ENCODE assay signal across 30 mouse cellular contexts in the genomic region with DNA sequence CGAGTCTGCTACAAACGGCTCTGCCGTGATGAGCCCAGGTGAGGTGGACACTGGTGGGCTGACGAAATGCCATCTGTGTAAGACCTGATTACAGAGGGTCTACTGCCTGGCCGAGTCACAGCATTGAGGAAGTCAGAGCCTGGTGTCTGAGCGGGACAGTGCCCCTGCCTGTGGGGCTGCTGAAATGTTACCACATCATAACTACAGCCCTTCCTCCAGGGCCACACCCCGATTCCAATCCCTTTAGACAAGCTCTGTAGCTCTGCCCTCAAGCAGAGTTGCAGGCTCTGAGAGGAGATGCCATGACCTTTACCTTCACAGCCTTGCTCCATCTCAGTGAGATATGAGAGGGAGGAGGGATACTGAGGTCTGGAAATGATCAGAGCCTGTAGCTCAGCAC. TPM values are rescaled to one million over a fixed set of nuclear protein-coding genes. Genes with fewer than 3 reads are reported as not detected.
A peak's percentile ranks its signal among the peaks of the same experiment; 100 is the strongest.
DNase-seq lines count a peak whose midpoint lies in the region; ATAC-seq and TF ChIP-seq lines count a peak whose summit lies in the region.
"Had no signal": no experiment of that assay in that cellular context is flagged by ENCODE, and none has a peak within 500 bp of the region (broad histone marks: within the 10 kb centered on the region; RNA-seq: fewer than 3 reads in every experiment).

No protein-coding gene starts in this region.

- no peak overlapping the region for H3K27ac ChIP-seq in MEL (ENCODE audit: control insufficient read depth, low read depth, low read length)
- no peak overlapping the region for H3K27ac ChIP-seq in lung, postnatal 0 days (ENCODE audit: low read length)
- H3K27ac ChIP-seq: embryonic facial prominence, embryonic 15.5 days; forebrain, embryonic 10.5 days; gastrocnemius, adult 2 months; heart, embryonic 10.5 days; hindbrain, embryonic 13.5 days; hindbrain, postnatal 0 days had no signal

- TF ChIP-seq CTCF in MEL (IDR thresholded peaks at IDR 0.05 in 2 of 3, conservative IDR thresholded peaks at IDR 0.05 in 1 of 3; ENCODE audit: control insufficient read depth in 1 of 3, insufficient read depth in 1 of 3, low read depth in 2 of 3, low read length in 3 of 3, poor library complexity in 1 of 3, severe bottlenecking in 1 of 3): no peak
- no peak for TF ChIP-seq CTCF in lung, postnatal 0 days (IDR thresholded peaks at IDR 0.05)

- no peaks in the 10 kb centered on the region for H3K4me1 ChIP-seq in MEL (ENCODE audit: control insufficient read depth in 1 of 2, insufficient read depth in 2 of 2, low read length in 2 of 2)
- no peaks in the 10 kb centered on the region for H3K4me1 ChIP-seq in lung, postnatal 0 days (ENCODE audit: insufficient read depth, low read depth, low read length)
- H3K4me1 ChIP-seq: embryonic facial prominence, embryonic 15.5 days; forebrain, embryonic 10.5 days; hindbrain, embryonic 13.5 days had no signal

- no peak for TF ChIP-seq RAD21 in MEL (IDR thresholded peaks at IDR 0.05; ENCODE audit: low read depth, low read length)

- peak; percentile 37 to 56; a peak in 2 of 4 replicates for ATAC-seq in hematopoietic stem cell, adult 5-6 weeks (replicated peaks in 1 of 2; ENCODE audit: insufficient read depth in 1 of 2, low FRiP score in 2 of 2, low TSS enrichment in 1 of 2, low read depth in 1 of 2, poor library complexity in 2 of 2, severe bottlenecking in 2 of 2)
- ATAC-seq in megakaryocyte-erythroid progenitor cell, adult 5-6 weeks (replicated peaks; ENCODE audit: low FRiP score, low TSS enrichment, poor library complexity, severe bottlenecking): peak; percentile 55; the same call in 1 of the 2 replicates
- ATAC-seq in lung, postnatal 0 days: no peak
- ATAC-seq: activated CD4-positive, CD25-positive, alpha-beta regulatory T cell, adult 4 months; CD4-positive, CD25-positive, alpha-beta regulatory T cell, adult 4 months; forebrain, embryonic 14.5 days; hindbrain, postnatal 0 days; Patski had no signal

- no peak overlapping the region for H3K9ac ChIP-seq in MEL (ENCODE audit: control insufficient read depth, low read depth, low read length, poor library complexity, severe bottlenecking)
- H3K9ac ChIP-seq in lung, postnatal 0 days (replicated peaks; ENCODE audit: low read depth): no peak overlapping the region
- H3K9ac ChIP-seq: embryonic facial prominence, embryonic 15.5 days; hindbrain, embryonic 13.5 days had no signal

- no peak overlapping the region for H3K4me2 ChIP-seq in lung, postnatal 0 days (replicated peaks; ENCODE audit: low read depth, low read length)
- H3K4me2 ChIP-seq: embryonic facial prominence, embryonic 15.5 days; hindbrain, embryonic 13.5 days had no signal

- TF ChIP-seq POLR2A in MEL (IDR thresholded peaks at IDR 0.05; ENCODE audit: control insufficient read depth in 1 of 2, insufficient read depth in 1 of 2, low read depth in 1 of 2, low read length in 2 of 2, poor library complexity in 1 of 2): no peak

- TF ChIP-seq EP300 in MEL (IDR thresholded peaks at IDR 0.05; ENCODE audit: low read depth in 1 of 2, low read length in 2 of 2): no peak
- no peak for TF ChIP-seq EP300 in lung, postnatal 0 days (IDR thresholded peaks at IDR 0.05)

- H3K4me3 ChIP-seq in MEL (ENCODE audit: control insufficient read depth in 1 of 2, insufficient read depth in 1 of 2, low read depth in 2 of 2, low read length in 2 of 2): no peak overlapping the region
- no peak overlapping the region for H3K4me3 ChIP-seq in lung, postnatal 0 days (ENCODE audit: low read depth, low read length)
- H3K4me3 ChIP-seq: embryonic facial prominence, embryonic 15.5 days; erythroblast, embryonic 14.5 days; forebrain, embryonic 10.5 days; gastrocnemius, adult 2 months; heart, embryonic 10.5 days; hindbrain, embryonic 13.5 days had no signal

- no peaks in the 10 kb centered on the region for H3K79me2 ChIP-seq in MEL (ENCODE audit: control insufficient read depth, insufficient read depth, low read length, poor library complexity)

- no peaks in the 10 kb centered on the region for H3K9me3 ChIP-seq in MEL (replicated peaks; ENCODE audit: insufficient read depth, low read length)
- no peaks in the 10 kb centered on the region for H3K9me3 ChIP-seq in lung, postnatal 0 days (ENCODE audit: low read length)
- H3K9me3 ChIP-seq: embryonic facial prominence, embryonic 15.5 days; forebrain, embryonic 10.5 days; G1E; heart, embryonic 10.5 days; hindbrain, embryonic 13.5 days had no signal

- no peaks in the 10 kb centered on the region; a peak in 1 of 4 replicates for H3K27me3 ChIP-seq in MEL (ENCODE audit: control insufficient read depth in 1 of 2, insufficient read depth in 2 of 2, low read length in 2 of 2)
- H3K27me3 ChIP-seq in lung, postnatal 0 days (replicated peaks; ENCODE audit: insufficient read depth, low read length): no peaks in the 10 kb centered on the region
- H3K27me3 ChIP-seq: embryonic facial prominence, embryonic 15.5 days; hindbrain, embryonic 13.5 days; Patski had no signal

- H3K36me3 ChIP-seq in MEL (ENCODE audit: control insufficient read depth in 1 of 2, insufficient read depth in 2 of 2, low read length in 2 of 2): no peaks in the 10 kb centered on the region
- no peaks in the 10 kb centered on the region for H3K36me3 ChIP-seq in lung, postnatal 0 days (ENCODE audit: insufficient read depth, low read length)
- H3K36me3 ChIP-seq: embryonic facial prominence, embryonic 15.5 days; forebrain, embryonic 10.5 days; G1E; heart, embryonic 10.5 days; hindbrain, embryonic 13.5 days had no signal

- peak; percentile 47 for DNase-seq in 3T3-L1 (ENCODE audit: low read depth, low spot score)
- peak; percentile 28 for DNase-seq in MEL (ENCODE audit: low read depth, low spot score)
- no peak for DNase-seq in lung, postnatal 0 days (ENCODE audit: low spot score)
- DNase-seq in kidney, adult 8-10 months: no peak
- DNase-seq: adrenal gland, adult 2 months; adrenal gland, postnatal 25 days; B cell, adult 2 months; cerebellum, adult 18-20 months; cerebellum, adult 9-11 months; embryo, embryonic 11 days; gastrocnemius, adult 2 months; gastrocnemius, postnatal 25 days; heart, adult 18-20 months; heart, postnatal 10 days; heart, postnatal 4 days had no signal

- 70% methylated on average over 7 of the region's 7 CpGs for WGBS in lung, postnatal 0 days

TF ChIP-seq in MEL, 35 proteins besides CTCF, POLR2A, EP300 and RAD21 (continues in another document):
- no peak for TF ChIP-seq BHLHE40 (IDR thresholded peaks at IDR 0.05; ENCODE audit: borderline replicate concordance, low read depth, low read length)
- TF ChIP-seq GABPA (IDR thresholded peaks at IDR 0.05; ENCODE audit: low read depth, low read length): no peak
- no peak for TF ChIP-seq ZNF384 (IDR thresholded peaks at IDR 0.05; ENCODE audit: low read depth, low read length)
- no peak for TF ChIP-seq ELF1 (IDR thresholded peaks at IDR 0.05; ENCODE audit: low read depth, low read length)
- TF ChIP-seq USF2 (IDR thresholded peaks at IDR 0.05; ENCODE audit: borderline replicate concordance in 1 of 2, insufficient read depth in 1 of 2, low read depth in 1 of 2, low read length in 2 of 2): no peak
- TF ChIP-seq ZMIZ1 (IDR thresholded peaks at IDR 0.05; ENCODE audit: low read depth, low read length): no peak
- TF ChIP-seq MXI1 (IDR thresholded peaks at IDR 0.05; ENCODE audit: low read depth, low read length): no peak
- no peak for TF ChIP-seq ZKSCAN1 (IDR thresholded peaks at IDR 0.05; ENCODE audit: low read depth, low read length)
- TF ChIP-seq MAFK (IDR thresholded peaks at IDR 0.05; ENCODE audit: borderline replicate concordance, low read depth, low read length): no peak
- TF ChIP-seq KAT2A (conservative IDR thresholded peaks at IDR 0.05; ENCODE audit: low read depth, low read length): no peak
- no peak for TF ChIP-seq CHD1 (IDR thresholded peaks at IDR 0.05; ENCODE audit: low read depth, low read length)
- no peak for TF ChIP-seq NELFE (IDR thresholded peaks at IDR 0.05; ENCODE audit: low read depth, low read length)
- no peak for TF ChIP-seq E2F4 (IDR thresholded peaks at IDR 0.05; ENCODE audit: borderline replicate concordance, low read depth, low read length)
- no peak for TF ChIP-seq SIN3A (IDR thresholded peaks at IDR 0.05; ENCODE audit: low read length)

RNA-seq across cellular contexts. Expression of a gene that starts 9.8 kb away (rescaled TPM):
- total RNA-seq in MEL (2012; rRNA removed): not detected in 2 replicates
- polyA plus RNA-seq in MEL (2012; ENCODE audit: insufficient read depth in 1 of 2, insufficient read length in 2 of 2, low read depth in 1 of 2, low replicate concordance in 2 of 2, missing spikeins in 1 of 2): not detected
- not detected in 2 replicates for total RNA-seq in hematopoietic stem cell, adult 5-6 weeks (2017)
- total RNA-seq in megakaryocyte-erythroid progenitor cell, adult 5-6 weeks (2014; fragmentation: Nextera tagmentation): not detected in 2 replicates
- total RNA-seq in megakaryocyte-erythroid progenitor cell, adult 5-6 weeks (2017): not detected in 2 replicates
- polyA plus RNA-seq in lung, postnatal 0 days (2015; fragmentation: Nextera tagmentation; extraction: Ambion mirVana): not detected in 2 replicates
- total RNA-seq: heart, postnatal 4 days; hindbrain, postnatal 0 days had no signal
- polyA plus RNA-seq: activated CD4-positive, CD25-positive, alpha-beta regulatory T cell, adult 4 months; CD4-positive, CD25-positive, alpha-beta regulatory T cell, adult 4 months; embryonic facial prominence, embryonic 11.5 days; embryonic facial prominence, embryonic 15.5 days; erythroblast, embryonic 14.5 days; forebrain, embryonic 10.5 days; forebrain, embryonic 14.5 days; G1E; heart, embryonic 10.5 days; heart, embryonic 14.5 days; hindbrain, embryonic 13.5 days; hindbrain, postnatal 0 days had no signal

RNA-seq across cellular contexts. Expression of a gene that starts 23.4 kb away (rescaled TPM):
- total RNA-seq in MEL (2012; rRNA removed): not detected in 2 replicates
- polyA plus RNA-seq in MEL (2012; ENCODE audit: insufficient read depth in 1 of 2, insufficient read length in 2 of 2, low read depth in 1 of 2, low replicate concordance in 2 of 2, missing spikeins in 1 of 2): not detected
- not detected in 2 replicates for total RNA-seq in hematopoietic stem cell, adult 5-6 weeks (2017)
- not detected in 2 replicates for total RNA-seq in megakaryocyte-erythroid progenitor cell, adult 5-6 weeks (2014; fragmentation: Nextera tagmentation)
- total RNA-seq in megakaryocyte-erythroid progenitor cell, adult 5-6 weeks (2017): not detected in 2 replicates
- polyA plus RNA-seq in lung, postnatal 0 days (2015; fragmentation: Nextera tagmentation; extraction: Ambion mirVana): 0.55 and 0.57 TPM in 2 replicates
- polyA plus RNA-seq: activated CD4-positive, CD25-positive, alpha-beta regulatory T cell, adult 4 months; CD4-positive, CD25-positive, alpha-beta regulatory T cell, adult 4 months; erythroblast, embryonic 14.5 days; forebrain, embryonic 10.5 days; G1E; hindbrain, postnatal 0 days had no signal

RNA-seq across cellular contexts. Expression of a gene that starts 37.5 kb away (rescaled TPM):
- 0.04 TPM in 1 of 2 replicates, not detected in the other for total RNA-seq in MEL (2012; rRNA removed)
- polyA plus RNA-seq in MEL (2012; ENCODE audit: insufficient read depth in 1 of 2, insufficient read length in 2 of 2, low read depth in 1 of 2, low replicate concordance in 2 of 2, missing spikeins in 1 of 2): not detected
- 7.7 and 7.9 TPM in 2 replicates for total RNA-seq in hematopoietic stem cell, adult 5-6 weeks (2017)
- 3.9 and 8.7 TPM in 2 replicates for total RNA-seq in megakaryocyte-erythroid progenitor cell, adult 5-6 weeks (2014; fragmentation: Nextera tagmentation)
- 3.7 and 5.1 TPM in 2 replicates for total RNA-seq in megakaryocyte-erythroid progenitor cell, adult 5-6 weeks (2017)
- 2.7 and 3.3 TPM in 2 replicates for polyA plus RNA-seq in lung, postnatal 0 days (2015; fragmentation: Nextera tagmentation; extraction: Ambion mirVana)
- polyA plus RNA-seq: erythroblast, embryonic 14.5 days had no signal

RNA-seq across cellular contexts. Expression of a gene that starts 49.9 kb away (rescaled TPM):
- total RNA-seq in MEL (2012; rRNA removed): not detected in 2 replicates
- not detected for polyA plus RNA-seq in MEL (2012; ENCODE audit: insufficient read depth in 1 of 2, insufficient read length in 2 of 2, low read depth in 1 of 2, low replicate concordance in 2 of 2, missing spikeins in 1 of 2)
- total RNA-seq in hematopoietic stem cell, adult 5-6 weeks (2017): 0.56 TPM in 1 of 2 replicates, not detected in the other
- total RNA-seq in megakaryocyte-erythroid progenitor cell, adult 5-6 weeks (2014; fragmentation: Nextera tagmentation): not detected in 2 replicates
- not detected in 2 replicates for total RNA-seq in megakaryocyte-erythroid progenitor cell, adult 5-6 weeks (2017)
- polyA plus RNA-seq in lung, postnatal 0 days (2015; fragmentation: Nextera tagmentation; extraction: Ambion mirVana): 0.11 and 0.13 TPM in 2 replicates
- total RNA-seq: hindbrain, postnatal 0 days had no signal
- polyA plus RNA-seq: embryonic facial prominence, embryonic 11.5 days; erythroblast, embryonic 14.5 days; forebrain, embryonic 10.5 days; forebrain, embryonic 14.5 days; G1E; heart, embryonic 14.5 days had no signal

Comparison
In these comparisons a context has a peak if more than half of its experiments do, and no peak if none do; other contexts are left out.
1. DNase-seq: peak in 3T3-L1 (single experiment) and MEL (single experiment); none in lung, postnatal 0 days (single experiment) and kidney, adult 8-10 months (0 of 2).